Mouse (Mus musculus) T-helper 1 cell (primary cell): ENCODE measurements around the gene Msh3.

Experiments
- in situ Hi-C: fragments of 300-600 bp; cut with MboI, MseI; formaldehyde crosslinking; loops from one replicate; pipeline ENCODE4 v1.15.1; 2025; ENCODE audit warnings: high pct_unique_total_duplicates

The Msh3 gene

GRCm38 (mm10) chr13:92332103-92332879 lies 22.5 kb downstream of the Msh3 start:
- in situ Hi-C loops = loop anchor here (25.0 kb wide), 1 partner anchor 420 kb away; no protein-coding TSS in a partner anchor

GRCm38 (mm10) chr13:92330621-92331020 lies 24.2 kb downstream of the Msh3 start:
- in situ Hi-C loops = loop anchor here (25.0 kb wide), 1 partner anchor 418 kb away; no protein-coding TSS in a partner anchor

GRCm38 (mm10) chr13:92328000-92328399 lies 26.8 kb downstream of the Msh3 start:
- in situ Hi-C loops = loop anchor here (25.0 kb wide), 1 partner anchor 416 kb away; no protein-coding TSS in a partner anchor

- in situ Hi-C loops = loop anchor here (25.0 kb wide), 1 partner anchor 414 kb away; no protein-coding TSS in a partner anchor
These were observed 28.8 kb downstream of the Msh3 start for GRCm38 (mm10) chr13:92326030-92326429.

- in situ Hi-C loops = no loop called here
These were observed 34.0 kb downstream of the Msh3 start for GRCm38 (mm10) chr13:92320770-92321169.

GRCm38 (mm10) chr13:92314613-92315012 lies 40.2 kb downstream of the Msh3 start:
- in situ Hi-C loops = no loop called here

- in situ Hi-C loops = no loop called here
These were observed 49.1 kb downstream of the Msh3 start, which contains the start of gene Gm20379 for GRCm38 (mm10) chr13:92305680-92306079. Gm20379 (plus strand) TSS chr13:92305980.

GRCm38 (mm10) chr13:92304291-92304690 lies 50.5 kb downstream of the Msh3 start:
- in situ Hi-C loops = no loop called here

GRCm38 (mm10) chr13:92303062-92303948 lies 51.5 kb downstream of the Msh3 start:
- in situ Hi-C loops = no loop called here

GRCm38 (mm10) chr13:92302466-92302865 lies 52.3 kb downstream of the Msh3 start:
- in situ Hi-C loops = no loop called here

- in situ Hi-C loops = no loop called here
These were observed 53.0 kb downstream of the Msh3 start for GRCm38 (mm10) chr13:92301754-92302153.

GRCm38 (mm10) chr13:92299522-92299921 lies 55.3 kb downstream of the Msh3 start:
- in situ Hi-C loops = loop anchor here (10.0 kb wide), 1 partner anchor 1285 kb away; no protein-coding TSS in a partner anchor

- in situ Hi-C loops = loop anchor here (10.0 kb wide), 1 partner anchor 1282 kb away; no protein-coding TSS in a partner anchor
These were observed 57.8 kb downstream of the Msh3 start for GRCm38 (mm10) chr13:92297021-92297420.

GRCm38 (mm10) chr13:92296490-92296889 lies 58.3 kb downstream of the Msh3 start:
- in situ Hi-C loops = loop anchor here (10.0 kb wide), 1 partner anchor 1282 kb away; no protein-coding TSS in a partner anchor

GRCm38 (mm10) chr13:92293883-92294282 lies 60.9 kb downstream of the Msh3 start:
- in situ Hi-C loops = loop anchor here (10.0 kb wide), 1 partner anchor 1279 kb away; no protein-coding TSS in a partner anchor

GRCm38 (mm10) chr13:92291605-92292004 lies 63.2 kb downstream of the Msh3 start:
- in situ Hi-C loops = loop anchor here (10.0 kb wide), 1 partner anchor 1277 kb away; no protein-coding TSS in a partner anchor

GRCm38 (mm10) chr13:92277027-92277426 lies 77.8 kb downstream of the Msh3 start:
- in situ Hi-C loops = no loop called here

- in situ Hi-C loops = no loop called here
These were observed 79.5 kb downstream of the Msh3 start for GRCm38 (mm10) chr13:92275292-92275691.

- in situ Hi-C loops = no loop called here
These were observed 80.3 kb downstream of the Msh3 start for GRCm38 (mm10) chr13:92274274-92275198.

- in situ Hi-C loops = no loop called here
These were observed 87.7 kb downstream of the Msh3 start for GRCm38 (mm10) chr13:92267076-92267475.

- in situ Hi-C loops = no loop called here
These were observed 91.2 kb downstream of the Msh3 start for GRCm38 (mm10) chr13:92263566-92263965.
